Mouse (Mus musculus) cerebellum, postnatal 4 days (tissue): ENCODE measurements at regions not wholly inside any gene's neighbourhood (a gene's known extent, or its start where the extent isn't known, plus 50 kb on each side); places are given as distances from the start of the nearest gene placed in this dataset.

Experiments
- DNase-seq, 2 experiments: peaks; one replicate each; pipeline ENCODE4 v3.0.0; 2022; ENCODE audit warnings: low spot score in 2 of 2, mixed read lengths in 1 of 2

GRCm38 (mm10) chr19:15053582-15054141, 455.8 kb upstream of the Tle4 start:
- DNase-seq: no peak

- DNase-seq: no peak
Observed at GRCm38 (mm10) chr19:15052642-15053239, 454.9 kb upstream of the Tle4 start.

DNA sequence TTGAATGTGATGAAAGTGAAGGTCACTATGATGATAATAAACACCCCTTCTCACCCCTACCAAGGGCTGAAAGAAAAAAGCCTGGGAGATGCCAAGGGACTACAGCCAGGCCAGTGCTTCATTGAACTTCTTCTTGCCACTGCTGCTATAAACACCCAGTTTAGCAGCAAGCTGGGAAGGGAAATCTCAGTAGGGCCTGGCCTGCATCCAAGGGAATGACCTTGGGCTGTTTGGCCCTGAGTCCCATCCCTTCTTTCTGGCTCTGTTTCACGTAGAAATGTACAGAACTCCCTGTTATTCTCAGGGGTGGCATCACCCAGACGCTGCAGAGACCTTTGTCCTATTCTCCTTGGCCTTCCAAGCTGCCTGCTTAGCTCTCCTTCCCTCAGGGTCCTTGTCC, 450.0 kb upstream of the Tle4 start:
- DNase-seq: no peak

DNA sequence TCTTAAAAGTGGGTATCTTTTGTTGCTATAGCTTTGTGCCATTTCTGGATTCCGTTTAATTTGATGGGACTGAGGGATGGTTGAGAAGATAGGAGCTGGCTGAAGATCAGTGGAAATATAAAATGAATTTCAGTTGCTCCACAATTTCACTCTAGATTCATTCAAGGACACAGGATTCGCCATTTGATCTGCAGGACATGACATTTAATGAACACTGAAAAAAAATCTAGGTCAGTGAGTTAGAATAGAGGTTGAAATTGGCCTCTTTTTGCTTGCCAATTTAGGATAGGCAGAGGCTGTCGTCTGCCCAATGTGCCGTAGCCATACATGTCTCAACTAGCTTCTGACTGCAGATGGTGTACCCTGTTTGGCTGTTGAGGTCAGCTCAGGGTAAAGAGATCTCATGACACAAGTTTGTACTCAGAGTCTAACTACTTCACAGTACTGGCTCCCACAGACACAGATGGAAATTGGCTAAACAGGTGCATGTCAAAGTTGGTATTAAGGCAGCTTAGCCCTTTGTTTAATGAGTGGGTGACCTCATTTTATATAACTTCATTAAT, 449.5 kb upstream of the Tle4 start:
- DNase-seq: no peak

- peak; percentile 40 to 77 for DNase-seq
Observed at GRCm38 (mm10) chr19:15035554-15035953, 437.7 kb upstream of the Tle4 start.

GRCm38 (mm10) chr19:15033921-15034320, 436.1 kb upstream of the Tle4 start:
- no peak for DNase-seq

DNA sequence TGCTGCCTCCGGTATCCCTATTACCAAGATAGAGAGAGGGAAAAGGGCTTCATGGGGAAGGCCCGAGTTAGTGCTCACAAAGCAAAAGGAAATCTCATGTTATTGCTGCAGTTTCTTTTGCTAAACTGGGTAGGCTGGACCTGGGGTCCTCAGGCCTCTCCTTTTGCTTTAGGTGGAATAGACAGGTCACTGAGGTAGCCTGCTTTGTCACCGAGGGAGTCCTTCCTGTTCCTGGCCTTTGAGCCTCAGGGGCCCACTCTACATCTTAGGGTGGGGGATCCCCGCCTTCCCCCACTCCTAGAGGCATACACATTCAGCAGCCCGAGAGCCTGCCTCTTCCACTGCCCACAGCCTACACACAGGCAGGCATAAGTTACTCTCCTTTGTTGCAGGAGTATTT, 435.5 kb upstream of the Tle4 start:
- DNase-seq: no peak

DNA sequence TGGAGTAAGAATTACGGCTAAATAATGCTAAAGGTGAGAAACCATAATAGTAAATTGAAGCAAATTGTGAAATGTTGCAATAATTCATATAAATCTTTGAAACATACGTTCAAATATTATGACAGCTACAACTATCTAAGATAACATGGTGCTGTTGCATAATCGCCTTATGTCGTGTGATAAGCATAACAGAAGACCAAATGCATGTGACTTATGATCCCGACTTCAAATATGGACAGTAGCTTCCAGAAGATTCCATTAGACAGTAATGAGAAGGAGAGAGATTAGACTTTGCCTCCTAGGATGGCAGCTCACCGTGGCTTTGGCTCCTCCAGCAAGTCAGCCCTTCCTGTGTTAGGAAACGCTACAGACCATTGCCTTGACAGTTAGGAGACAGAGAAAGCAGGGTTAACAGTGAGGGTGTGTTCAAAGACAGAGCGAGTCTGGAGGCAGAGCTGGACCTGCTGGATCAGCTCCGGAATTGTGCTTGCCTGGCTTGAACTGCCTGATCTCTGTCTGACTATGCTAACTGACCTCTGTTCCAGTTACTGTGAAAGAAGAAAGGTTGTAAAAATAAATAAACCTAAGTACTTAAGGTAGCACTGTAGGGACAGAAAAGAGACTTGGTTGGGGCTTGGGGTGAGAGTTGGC, 434.6 kb upstream of the Tle4 start:
- DNase-seq: no peak

DNA sequence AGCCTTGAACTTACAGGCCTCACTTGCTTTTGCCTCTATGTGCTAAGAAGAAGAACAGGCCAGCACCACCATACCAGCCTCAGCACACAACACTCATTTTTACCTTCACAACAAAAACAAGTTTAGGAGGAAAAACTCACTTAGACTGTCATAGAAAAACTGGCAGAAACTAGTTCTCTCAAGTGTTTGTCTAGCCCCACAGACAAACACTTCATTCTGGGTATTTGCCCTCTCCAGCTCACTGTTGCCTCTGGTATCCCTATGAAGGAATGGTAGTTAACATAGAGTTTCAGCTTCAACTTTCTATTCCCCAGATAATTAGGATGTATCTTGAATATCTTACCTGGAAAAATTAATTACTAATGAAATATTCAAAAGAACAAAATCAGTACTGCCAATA, 433.6 kb upstream of the Tle4 start:
- no peak for DNase-seq

- no peak for DNase-seq
Observed at GRCm38 (mm10) chr19:15003596-15003995, 405.7 kb upstream of the Tle4 start.

GRCm38 (mm10) chr19:14993344-14993743, 395.5 kb upstream of the Tle4 start:
- no peak for DNase-seq

DNA sequence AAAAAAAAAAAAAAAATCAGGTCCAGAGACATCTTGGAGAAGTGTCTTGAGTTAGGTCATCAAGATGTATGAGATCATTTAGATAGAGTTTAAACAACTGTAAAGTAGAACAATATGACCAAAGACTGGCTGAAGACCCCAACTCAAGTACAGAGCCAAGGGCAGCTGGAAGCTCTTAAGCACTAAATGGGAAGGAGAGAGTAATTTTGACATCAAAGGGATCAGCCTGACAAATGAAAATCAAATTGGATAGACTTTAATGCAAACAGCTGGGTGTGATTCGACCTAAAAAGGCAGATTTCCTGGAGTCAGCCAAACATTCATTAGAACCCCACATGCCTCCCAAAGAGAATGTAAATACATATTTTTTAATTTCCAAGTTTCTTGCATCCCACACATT, 372.3 kb upstream of the Tle4 start:
- DNase-seq: no peak

- no peak for DNase-seq
Observed at GRCm38 (mm10) chr19:14968283-14968682, 370.4 kb upstream of the Tle4 start.

- DNase-seq: no peak
Observed at GRCm38 (mm10) chr19:14957727-14958126, 359.9 kb upstream of the Tle4 start.

GRCm38 (mm10) chr19:14957154-14957553, 359.3 kb upstream of the Tle4 start:
- no peak for DNase-seq

DNA sequence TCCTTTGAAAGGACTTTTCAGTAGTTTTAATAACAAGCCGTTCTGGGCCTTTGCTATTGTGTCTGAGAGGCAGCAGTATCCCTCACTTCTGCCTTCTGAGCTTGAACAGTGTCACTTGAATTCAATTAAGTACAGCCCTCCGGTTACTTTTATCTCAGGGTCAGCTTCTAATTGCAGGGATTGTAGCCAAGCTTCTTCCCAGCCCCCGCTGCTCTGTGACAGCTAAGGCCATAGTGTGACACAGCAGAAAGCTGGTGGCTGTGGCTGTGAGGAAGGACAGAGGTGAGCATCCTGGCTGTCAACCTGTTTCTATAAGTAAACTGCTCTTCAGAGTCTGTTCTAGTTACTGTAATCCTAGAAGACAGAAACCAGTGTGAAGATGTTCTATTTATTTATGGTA, 358.5 kb upstream of the Tle4 start:
- DNase-seq: no peak

- DNase-seq: no peak
Observed at GRCm38 (mm10) chr19:14955969-14956368, 358.1 kb upstream of the Tle4 start.

DNA sequence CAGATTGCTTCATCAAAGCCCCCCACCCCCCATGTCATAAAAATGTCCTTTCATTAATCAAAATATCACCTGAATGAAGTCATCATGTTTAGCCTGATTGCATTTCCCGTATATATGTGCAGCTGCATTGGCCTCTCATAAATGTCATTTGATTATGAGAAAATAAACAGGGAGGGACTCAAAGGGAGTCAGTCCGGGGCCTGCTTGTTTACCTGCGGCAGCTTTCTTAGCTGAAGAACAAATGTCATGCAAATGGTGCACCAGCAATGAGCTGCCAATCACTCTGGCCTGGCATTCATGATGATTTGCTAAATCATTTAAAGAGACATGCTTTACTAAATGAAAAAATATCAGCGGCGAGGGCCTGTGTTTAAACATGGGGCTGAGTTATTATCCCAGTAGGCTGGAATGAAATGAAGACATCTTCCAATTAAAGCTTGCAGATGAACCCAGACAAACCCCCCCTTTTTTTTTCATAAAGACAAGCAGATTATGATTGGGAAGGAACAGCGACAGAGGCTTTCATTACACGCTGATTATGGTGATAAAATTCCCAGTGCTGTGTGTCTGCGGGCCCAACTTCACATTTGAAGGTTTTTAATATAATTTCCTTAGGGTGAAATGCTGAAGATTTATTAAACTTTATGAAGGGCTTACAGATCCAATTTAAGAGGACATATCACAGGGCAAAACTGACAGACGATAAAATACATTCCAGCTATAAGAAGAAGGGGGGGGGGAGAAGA, 342.5 kb upstream of the Tle4 start:
- no peak for DNase-seq

DNA sequence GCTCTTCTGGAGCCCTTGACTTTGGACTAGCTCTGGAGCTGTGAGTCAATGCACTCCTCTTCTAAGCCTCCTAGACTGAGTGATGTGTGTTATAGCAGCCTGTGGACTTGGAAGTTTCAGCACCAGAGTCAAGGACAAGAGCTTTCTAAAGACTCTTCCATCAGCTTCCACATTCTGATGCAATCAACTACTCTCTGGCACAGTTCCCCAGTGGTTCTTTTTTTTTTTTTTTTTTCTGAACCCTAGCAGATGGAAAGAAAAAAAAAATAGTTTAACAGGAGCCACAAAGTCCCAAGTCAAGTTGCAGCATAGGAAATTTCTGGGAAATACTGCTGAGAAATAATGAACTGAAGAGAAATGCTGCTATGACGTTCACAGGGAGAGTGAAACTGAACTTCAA, 324.4 kb upstream of the Tle4 start:
- DNase-seq: no peak

DNA sequence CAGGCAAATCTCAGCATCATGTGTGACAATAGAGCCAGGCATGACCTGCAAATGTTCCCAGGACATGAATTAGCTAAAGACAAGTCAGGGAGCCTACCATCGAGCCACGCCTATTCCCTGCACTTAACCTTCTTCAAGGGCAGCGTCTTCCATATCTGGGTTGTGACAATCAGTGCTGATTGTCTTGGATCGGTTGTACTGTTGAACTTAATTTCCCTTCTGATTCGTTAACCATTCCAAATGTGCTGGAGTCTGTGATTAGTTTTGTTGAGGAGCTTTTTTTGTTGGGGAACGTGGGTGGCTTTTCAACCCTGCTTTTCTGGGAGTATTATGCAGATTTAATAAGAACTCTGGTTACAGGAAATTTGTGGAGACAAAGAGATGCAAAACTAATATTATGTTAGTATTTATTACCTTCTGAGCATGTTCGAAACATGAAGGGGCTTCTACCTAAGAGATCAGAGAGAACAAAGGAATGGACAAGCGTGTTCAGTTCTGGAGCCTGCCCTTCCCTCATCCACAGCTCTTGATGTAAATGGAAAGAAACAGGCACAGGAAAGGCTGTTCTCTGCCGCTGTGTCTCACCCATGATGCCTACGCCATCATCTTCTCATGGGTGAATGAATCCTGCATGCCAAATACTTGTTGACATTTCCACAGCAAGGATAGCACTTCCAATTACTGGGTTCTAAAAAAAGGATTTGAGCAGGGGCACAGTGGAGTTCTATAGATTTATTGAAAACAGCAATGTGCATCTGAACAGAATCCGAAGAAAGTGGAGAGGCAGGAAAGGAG, 313.4 kb upstream of the Tle4 start:
- DNase-seq: no peak

DNA sequence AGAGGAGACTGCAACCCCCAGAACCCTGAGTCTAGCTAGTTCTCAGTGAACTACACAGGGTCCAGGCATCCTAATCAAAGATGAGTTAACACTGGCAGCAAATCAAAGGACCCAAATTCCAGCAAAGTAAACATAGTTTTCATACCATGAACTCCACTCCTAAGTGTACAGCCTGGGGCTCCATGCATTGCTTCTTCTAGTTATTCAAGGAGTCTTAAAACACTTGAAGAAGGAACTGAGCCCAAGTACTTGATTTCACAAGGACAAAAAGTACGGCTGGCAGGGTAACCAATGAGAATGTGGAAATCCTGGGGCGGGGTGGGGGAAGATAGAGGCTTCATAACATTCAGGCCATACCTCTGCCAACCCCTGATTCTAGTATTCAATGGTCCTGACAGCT, 297.0 kb upstream of the Tle4 start:
- no peak for DNase-seq

DNA sequence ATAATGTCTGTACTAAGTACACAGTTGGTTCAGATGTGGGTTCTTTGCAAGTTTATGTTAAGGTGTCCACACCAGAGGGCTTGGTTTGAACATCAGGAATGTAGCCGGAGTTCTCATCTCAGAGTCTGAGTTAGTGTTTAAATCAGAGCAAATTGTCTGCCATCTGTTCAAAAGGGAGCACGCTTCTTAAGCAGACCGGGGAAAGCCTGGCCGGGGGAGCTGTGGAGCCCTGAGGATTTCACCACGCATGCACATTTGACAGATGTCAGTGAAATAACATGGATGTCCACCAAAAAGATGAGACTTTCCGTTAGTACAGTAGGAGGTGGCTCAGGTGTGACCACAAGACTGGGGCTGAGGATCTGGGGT, 294.5 kb upstream of the Tle4 start:
- DNase-seq: no peak
